Mouse (Mus musculus): ENCODE results near the gene Duoxa2. TPM values are rescaled to one million over a fixed set of nuclear protein-coding genes. Genes with fewer than 3 reads are reported as not detected.
A peak's percentile ranks its signal among the peaks of the same experiment; 100 is the strongest.

The Duoxa2 gene
- polyA plus RNA-seq, 1 experiment from 2014 or later = not detected

- 9% methylated on average over 14 of the region's 14 CpGs for whole genome bisulfite sequencing
- H3K4me3 ChIP-seq (ENCODE audit: low read length) = peak overlapping the region; percentile 70
Measured at GRCm38 (mm10) chr2:122349136-122349785, 50.6 kb downstream of the Duoxa2 start.

GRCm38 (mm10) chr2:122351156-122351930 is 52.6 kb downstream of the Duoxa2 start:
- peak overlapping the region; percentile 52 for H3K27ac ChIP-seq (ENCODE audit: low read length)
- 70% methylated on average over 5 of the region's 5 CpGs for WGBS

More at GRCm38 (mm10) chr2:122349136-122349785, 50.6 kb downstream of the Duoxa2 start:
- Histone ChIP-seq H3K27ac (ENCODE audit: low read length) (peak overlapping the region; percentile 98), H3K9ac (replicated peaks; ENCODE audit: low read length) (peak overlapping the region; percentile 92), H3K4me2 (replicated peaks; ENCODE audit: low read depth, low read length) (peak overlapping the region; percentile 67), H3K27me3 (ENCODE audit: insufficient read depth, low read length) (no peaks in the 10 kb centered on the region), H3K36me3 (ENCODE audit: insufficient read depth, low read length) (no peaks in the 10 kb centered on the region), H3K9me3 (ENCODE audit: low read length) (no peaks in the 10 kb centered on the region), H3K4me1 (ENCODE audit: insufficient read depth, low read length) (peaks cover 35% of the 10 kb centered on the region)
- ATAC-seq (ENCODE audit: low FRiP score, low TSS enrichment) = peak; percentile 57

GRCm38 (mm10) chr2:122351931-122352329 is 53.2 kb downstream of the Duoxa2 start:
- peak overlapping the region; percentile 52 for H3K27ac ChIP-seq (ENCODE audit: low read length)
- no peak overlapping the region for H3K4me3 ChIP-seq (ENCODE audit: low read length)
- H3K4me2 ChIP-seq (replicated peaks; ENCODE audit: low read depth, low read length) = no peak overlapping the region
- no peak for ATAC-seq (ENCODE audit: low FRiP score, low TSS enrichment)
- no peaks in the 10 kb centered on the region for H3K9me3 ChIP-seq (ENCODE audit: low read length)
- 54% methylated on average over 4 of the region's 4 CpGs for WGBS
- peak overlapping the region; percentile 25; the same call in 1 of the 2 replicates for H3K9ac ChIP-seq (replicated peaks; ENCODE audit: low read length)
- H3K4me1 ChIP-seq (ENCODE audit: insufficient read depth, low read length) = peaks cover 35% of the 10 kb centered on the region
- no peaks in the 10 kb centered on the region for H3K36me3 ChIP-seq (ENCODE audit: insufficient read depth, low read length)
- no peaks in the 10 kb centered on the region for H3K27me3 ChIP-seq (ENCODE audit: insufficient read depth, low read length)

More at GRCm38 (mm10) chr2:122351156-122351930, 52.6 kb downstream of the Duoxa2 start:
- no peak for ATAC-seq (ENCODE audit: low FRiP score, low TSS enrichment)
- H3K4me3 ChIP-seq (ENCODE audit: low read length) = no peak overlapping the region
- no peak overlapping the region for H3K4me2 ChIP-seq (replicated peaks; ENCODE audit: low read depth, low read length)
- peak overlapping the region; percentile 25; the same call in 1 of the 2 replicates for H3K9ac ChIP-seq (replicated peaks; ENCODE audit: low read length)
- H3K4me1 ChIP-seq (ENCODE audit: insufficient read depth, low read length) = peaks cover 35% of the 10 kb centered on the region
- no peaks in the 10 kb centered on the region for H3K36me3 ChIP-seq (ENCODE audit: insufficient read depth, low read length)
- no peaks in the 10 kb centered on the region for H3K9me3 ChIP-seq (ENCODE audit: low read length)
- no peaks in the 10 kb centered on the region for H3K27me3 ChIP-seq (ENCODE audit: insufficient read depth, low read length)

Other genes with a start within 250 kb of the Duoxa2 start
- gene Spg11, start 180.5 kb upstream of the Duoxa2 start, polyA plus RNA-seq (2015; fragmentation: Nextera tagmentation; extraction: Ambion mirVana) = 8.8 and 9.3 TPM in 2 replicates
- 221 and 232 TPM in 2 replicates for gene B2m, start 151.2 kb upstream of the Duoxa2 start, polyA plus RNA-seq (2015; fragmentation: Nextera tagmentation; extraction: Ambion mirVana)
- not detected in 2 replicates for gene Trim69, start 138.2 kb upstream of the Duoxa2 start, polyA plus RNA-seq (2015; fragmentation: Nextera tagmentation; extraction: Ambion mirVana)
- not detected in 2 replicates for gene Patl2, start 112.7 kb upstream of the Duoxa2 start, polyA plus RNA-seq (2015; fragmentation: Nextera tagmentation; extraction: Ambion mirVana)
- not detected in 2 replicates for gene Terb2, start 112.6 kb upstream of the Duoxa2 start, polyA plus RNA-seq (2015; fragmentation: Nextera tagmentation; extraction: Ambion mirVana)
- 62.2 and 62.4 TPM in 2 replicates for gene Sord, start 64.2 kb upstream of the Duoxa2 start, polyA plus RNA-seq (2015; fragmentation: Nextera tagmentation; extraction: Ambion mirVana)
- gene Duox2, start 451 bp upstream of the Duoxa2 start, polyA plus RNA-seq (2015; fragmentation: Nextera tagmentation; extraction: Ambion mirVana) = 0.06 TPM in 2 replicates
- 0.15 TPM in 1 of 2 replicates, not detected in the other for gene Duoxa1, start 14.8 kb downstream of the Duoxa2 start, polyA plus RNA-seq (2015; fragmentation: Nextera tagmentation; extraction: Ambion mirVana)
- 0.05 TPM in 1 of 2 replicates, not detected in the other for gene Duox1, start 16.8 kb downstream of the Duoxa2 start, polyA plus RNA-seq (2015; fragmentation: Nextera tagmentation; extraction: Ambion mirVana)
- gene Shf, start 70.3 kb downstream of the Duoxa2 start, polyA plus RNA-seq (2015; fragmentation: Nextera tagmentation; extraction: Ambion mirVana) = 2.0 and 2.3 TPM in 2 replicates
- gene Slc28a2, start 127.6 kb downstream of the Duoxa2 start, polyA plus RNA-seq (2015; fragmentation: Nextera tagmentation; extraction: Ambion mirVana) = 0.60 TPM in 2 replicates
- gene Gm14085, start 186.0 kb downstream of the Duoxa2 start, polyA plus RNA-seq (2015; fragmentation: Nextera tagmentation; extraction: Ambion mirVana) = 0.07 and 0.08 TPM in 2 replicates